Mouse (Mus musculus) telencephalon, adult 2 months (tissue): ENCODE measurements around the gene D330045A20Rik.
"Not testable (repeated sequence)": the region's sequence is repeated elsewhere in the genome, so short reads cannot be mapped to it uniquely, and the experiment has no call there.

Experiments
- DNase-seq: peaks from one replicate; pipeline ENCODE4 v3.0.0-alpha.2; 2011; ENCODE audit warnings: low read depth, low spot score

The D330045A20Rik gene

GRCm38 (mm10) chrX:139578649-139579278 is 98.6 kb downstream of the D330045A20Rik start:
- no peak for DNase-seq

DNA sequence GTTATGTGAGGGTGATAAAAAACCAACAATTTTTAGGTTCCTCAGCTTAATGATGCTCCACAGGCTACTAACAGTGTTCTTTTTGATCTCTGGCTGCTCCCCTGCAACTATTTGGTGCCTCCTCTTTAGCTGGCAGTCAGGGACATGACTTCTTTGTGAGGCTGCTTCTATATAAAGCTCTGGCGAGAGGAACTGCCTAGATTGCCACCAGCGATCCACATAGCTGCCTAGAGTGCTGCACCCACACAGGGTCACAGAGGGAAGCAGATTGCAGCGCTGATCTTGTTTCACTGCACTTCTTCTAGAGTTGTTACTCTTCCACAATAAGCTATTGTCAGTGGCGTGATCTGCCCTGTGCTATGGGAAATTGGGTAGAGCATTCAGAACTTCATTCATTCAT is 103.4 kb downstream of the D330045A20Rik start:
- DNase-seq: no peak

- DNase-seq: not testable (repeated sequence)
Measured at GRCm38 (mm10) chrX:139586676-139587075, 106.5 kb downstream of the D330045A20Rik start.

- no peak for DNase-seq
Measured at GRCm38 (mm10) chrX:139596404-139596803, 116.2 kb downstream of the D330045A20Rik start.
